Mouse (Mus musculus) myocyte (in vitro differentiated cells): ENCODE measurements at regions not wholly inside any gene's neighbourhood (a gene's known extent, or its start where the extent isn't known, plus 50 kb on each side); places are given as distances from the start of the nearest gene placed in this dataset.

Experiments used
- E2F4 ChIP-seq: IDR thresholded peaks from one replicate; pipeline ENCODE4 v1.6.1; 2011; ENCODE audit warnings: mild to moderate bottlenecking, control low read depth, moderate library complexity; ENCODE audit not compliant: insufficient read depth
- MAX ChIP-seq: IDR thresholded peaks from one replicate; pipeline ENCODE4 v1.6.1; 2011; ENCODE audit warnings: low read depth, mild to moderate bottlenecking, control low read depth
- MYOD1 ChIP-seq, 3 experiments: IDR thresholded peaks; one replicate each; pipeline ENCODE4 v1.6.1; 2011; ENCODE audit warnings: control low read depth in 2 of 3, low read depth in 2 of 3, mild to moderate bottlenecking in 2 of 3, moderate library complexity in 1 of 3; ENCODE audit not compliant: insufficient read length in 2 of 3, control insufficient read depth in 1 of 3
- MYOG ChIP-seq, 3 experiments: IDR thresholded peaks; one replicate each; pipeline ENCODE4 v1.6.1; 2011; ENCODE audit warnings: control low read depth in 2 of 3, low read depth in 2 of 3, mild to moderate bottlenecking in 2 of 3; ENCODE audit not compliant: insufficient read length in 2 of 3, control insufficient read depth in 1 of 3, insufficient read depth in 1 of 3
- POLR2A ChIP-seq: IDR thresholded peaks from one replicate; pipeline ENCODE4 v1.6.1; 2011; ENCODE audit warnings: low read depth, mild to moderate bottlenecking, control low read depth, moderate library complexity; ENCODE audit not compliant: insufficient read length
- POLR2AphosphoS2 ChIP-seq: IDR thresholded peaks from one replicate; pipeline ENCODE4 v1.6.1; 2011; ENCODE audit warnings: low read depth, control low read depth; ENCODE audit not compliant: insufficient read length
- REST ChIP-seq: IDR thresholded peaks from one replicate; pipeline ENCODE4 v1.6.1; 2011; ENCODE audit warnings: mild to moderate bottlenecking, control low read depth, moderate library complexity; ENCODE audit not compliant: insufficient read depth, insufficient read length
- TCF12 ChIP-seq: IDR thresholded peaks from one replicate; pipeline ENCODE4 v1.6.1; 2011; ENCODE audit warnings: mild to moderate bottlenecking, control low read depth; ENCODE audit not compliant: poor library complexity, insufficient read depth, severe bottlenecking
- USF1 ChIP-seq: IDR thresholded peaks from one replicate; pipeline ENCODE4 v1.6.1; 2011; ENCODE audit warnings: low read depth, mild to moderate bottlenecking, control low read depth, moderate library complexity

- no peak for TF ChIP-seq E2F4
- no peak for TF ChIP-seq POLR2A
- TF ChIP-seq MYOD1 (IDR thresholded peaks at IDR 0.05; ENCODE audit: control insufficient read depth in 1 of 3, insufficient read length in 2 of 3, low read depth in 2 of 3): peak in 2 of 3 experiments; percentile 57 to 59
- no peak for TF ChIP-seq TCF12
- TF ChIP-seq POLR2AphosphoS2: no peak
- no peak for TF ChIP-seq MAX
- peak in 2 of 3 experiments; percentile 8 to 80 for TF ChIP-seq MYOG (IDR thresholded peaks at IDR 0.05; ENCODE audit: control insufficient read depth in 1 of 3, insufficient read depth in 1 of 3, insufficient read length in 2 of 3, low read depth in 2 of 3)
- TF ChIP-seq USF1: no peak
- TF ChIP-seq REST: no peak
These were observed 130.1 kb upstream of the Krr1 start for GRCm38 (mm10) chr10:111842321-111842775.
